Mouse (Mus musculus) left cerebral cortex, adult 8-10 months (tissue): ENCODE data around the gene Stard3nl. TPM values are rescaled to one million over a fixed set of nuclear protein-coding genes. Genes with fewer than 3 reads are reported as not detected.

Source experiments
- DNase-seq, 2 experiments: peaks; one replicate each; pipeline ENCODE4 v3.0.0; 2022; ENCODE audit warnings: low spot score in 2 of 2
- total RNA-seq, 4 experiments: library from RNA; stranded (reverse); gene quantifications; 2 replicates each; pipeline ENCODE4 v1.2.4; 2022

Stard3nl gene
- 10 to 100 TPM; 58.7 to 66.9 (median 63.6) TPM for total RNA-seq

DNA sequence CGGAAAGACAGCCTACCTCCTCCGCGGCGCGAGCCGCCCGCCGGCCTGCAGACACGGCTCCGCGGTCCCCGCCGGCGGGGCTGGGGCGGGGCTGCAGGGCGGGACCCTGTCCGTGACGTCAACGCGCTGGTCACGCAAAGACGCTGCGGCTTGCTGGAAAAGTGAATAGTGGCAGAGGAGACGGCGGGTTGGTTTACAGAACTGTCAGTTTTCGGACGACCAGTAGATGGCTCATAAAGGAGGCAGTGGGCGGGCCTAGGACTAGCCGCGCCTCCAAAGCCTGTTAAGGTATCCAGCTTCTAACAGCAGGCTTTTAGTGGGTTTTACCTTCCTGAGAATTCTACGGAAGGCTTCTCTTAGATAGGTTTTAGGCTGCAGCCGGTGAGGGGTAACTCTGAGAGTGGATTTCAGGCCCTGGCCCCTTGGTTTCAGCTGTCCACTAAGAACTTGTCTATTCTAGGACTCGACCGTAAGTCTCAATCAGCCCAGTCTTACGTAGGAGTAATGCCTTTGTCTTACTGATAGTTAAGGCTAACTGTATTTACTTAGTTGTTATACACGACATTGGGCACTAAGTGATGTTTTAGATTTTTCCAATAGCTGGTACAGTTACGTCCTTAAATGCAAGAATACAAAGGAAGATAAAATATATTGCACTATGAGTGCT, at the start of gene Stard3nl:
Gene Stard3nl (minus strand): TSS at position 108 of the 667 bp plus-strand sequence.
- DNase-seq: peak; percentile 94 to 100

DNA sequence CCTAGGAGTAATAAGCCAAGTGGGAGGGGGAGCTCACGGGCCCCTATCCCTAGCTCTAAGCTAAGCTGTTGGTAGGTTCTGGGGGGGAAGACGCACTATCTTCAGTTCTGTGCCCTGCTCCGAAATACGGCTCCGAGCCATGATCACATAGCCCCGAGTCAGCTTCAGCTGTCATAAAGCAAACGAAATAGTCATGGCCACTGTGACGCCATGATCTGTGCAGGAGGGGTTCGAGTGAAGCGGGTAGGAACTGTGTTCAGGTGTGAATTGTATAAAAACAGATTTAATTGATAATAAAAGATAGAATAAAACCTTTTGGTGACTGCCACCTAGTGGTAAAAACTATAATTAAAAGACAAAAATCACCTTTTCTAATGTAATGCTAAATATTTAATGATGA, 42.4 kb upstream of the Stard3nl start:
- peak in 1 of 2 experiments; percentile 22 for DNase-seq

DNA sequence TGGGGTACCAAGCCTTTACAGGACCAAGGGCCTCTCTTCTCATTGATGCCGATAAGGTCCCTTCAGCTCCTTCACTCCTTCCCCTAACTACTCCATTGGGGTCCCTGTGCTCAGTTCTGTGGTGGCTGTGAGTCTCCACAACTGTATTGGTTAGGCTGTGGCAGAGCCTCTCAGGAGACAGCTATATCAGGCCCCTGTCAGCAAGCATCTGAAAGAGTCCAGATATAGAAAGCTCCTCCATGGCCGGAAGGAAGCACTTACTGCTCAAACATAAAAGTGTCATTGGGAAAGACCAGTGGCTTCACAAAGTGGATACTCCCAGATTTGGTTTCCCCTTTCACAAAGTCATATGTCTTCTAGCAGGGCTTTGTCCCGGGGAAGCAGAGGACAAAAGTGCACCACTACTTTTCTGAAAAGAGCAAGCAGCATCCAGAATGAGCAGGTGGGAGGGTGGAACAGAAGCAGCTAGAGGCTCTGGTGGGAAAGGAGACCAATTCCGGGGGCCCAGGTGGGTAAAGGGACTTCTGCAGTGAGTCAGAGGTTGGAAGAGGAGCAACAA, 34.3 kb upstream of the Stard3nl start:
- no peak for DNase-seq

DNA sequence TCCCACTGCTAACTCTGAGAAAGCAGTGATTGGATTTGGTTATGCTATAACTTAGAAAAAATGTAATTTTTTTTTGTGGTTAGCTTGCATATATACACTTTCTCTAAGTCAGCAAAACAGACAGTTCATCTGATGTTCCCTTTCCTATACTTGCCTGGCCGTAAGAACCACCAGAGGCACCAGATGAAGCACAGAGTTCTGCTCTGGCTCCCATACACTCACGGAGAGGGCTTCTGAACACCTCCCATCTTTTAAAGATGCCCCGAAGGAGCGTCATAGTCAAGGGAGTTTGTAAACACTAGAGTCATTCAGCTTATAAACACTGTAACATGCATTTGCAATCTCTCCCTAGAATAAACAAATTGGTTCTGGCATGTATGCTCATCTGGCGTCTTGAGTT, 32.5 kb upstream of the Stard3nl start:
- no peak for DNase-seq

DNA sequence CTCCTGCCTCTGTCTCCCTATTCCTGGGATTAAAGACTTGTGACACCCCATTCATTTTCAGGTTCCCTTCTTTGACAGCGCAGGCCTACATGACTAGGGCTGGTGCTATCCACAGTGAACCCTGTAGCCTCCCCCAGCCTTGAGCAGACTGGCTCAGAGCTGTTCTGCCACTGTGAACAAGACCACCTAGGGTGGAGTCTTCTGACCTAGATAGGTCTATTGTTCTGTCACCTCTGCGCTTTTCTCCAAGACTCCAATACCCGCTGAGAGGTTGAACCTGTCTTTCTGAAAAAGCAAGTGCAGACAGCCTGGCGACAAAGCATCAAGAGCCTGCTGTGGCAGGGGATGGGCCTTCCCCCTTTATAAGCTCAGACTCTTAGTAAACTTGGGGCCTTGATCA, 29.0 kb upstream of the Stard3nl start:
- DNase-seq: no peak

DNA sequence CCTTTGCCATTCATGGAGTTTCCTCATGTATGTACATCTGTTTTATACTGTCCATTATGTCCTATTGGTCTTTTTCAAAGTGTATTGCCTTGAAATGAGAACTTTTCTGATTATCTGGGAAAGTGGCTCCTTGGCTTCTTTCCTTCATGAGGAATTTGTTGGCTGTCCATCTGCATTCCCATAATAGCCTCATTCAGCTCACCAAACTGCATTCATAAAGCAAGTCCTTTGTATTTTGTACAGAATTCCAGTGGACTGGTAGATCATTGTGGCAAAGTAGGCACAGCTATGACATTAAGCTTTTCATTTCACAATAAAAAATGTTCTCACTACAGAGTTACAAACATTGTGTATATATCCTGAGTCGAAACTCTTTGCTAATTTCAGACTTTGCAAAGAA, 26.9 kb upstream of the Stard3nl start:
- DNase-seq: no peak

DNA sequence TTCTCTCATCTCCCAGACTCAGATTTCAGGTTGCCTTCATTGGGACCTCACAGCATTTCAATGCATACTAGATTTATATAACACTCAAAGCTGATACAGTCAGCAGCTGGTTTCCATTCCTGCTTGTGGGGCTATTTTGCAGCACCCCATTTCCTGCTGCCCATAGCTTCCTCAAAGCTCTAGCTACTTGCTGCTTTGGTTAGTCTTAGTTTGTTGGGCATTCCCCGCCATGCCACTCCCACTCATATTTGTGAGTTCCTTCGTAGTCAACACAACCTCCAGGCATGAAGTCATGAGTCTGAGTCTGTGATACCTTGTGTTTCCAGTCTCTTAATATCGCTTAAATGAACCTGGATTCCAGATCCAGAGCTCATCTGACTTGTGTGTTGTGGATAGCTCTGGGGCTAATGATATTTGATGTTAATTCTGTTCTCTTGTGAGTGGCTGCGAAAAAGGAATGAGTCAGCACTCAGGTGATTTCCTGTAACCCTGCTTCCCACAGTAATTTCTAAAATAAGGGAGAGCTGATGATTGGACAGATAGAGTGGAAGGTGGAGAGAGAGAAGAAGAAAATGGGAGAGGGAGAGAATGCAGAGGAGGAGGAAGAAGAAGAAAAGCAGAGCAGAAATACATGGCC, 22.4 kb upstream of the Stard3nl start:
- no peak for DNase-seq

DNA sequence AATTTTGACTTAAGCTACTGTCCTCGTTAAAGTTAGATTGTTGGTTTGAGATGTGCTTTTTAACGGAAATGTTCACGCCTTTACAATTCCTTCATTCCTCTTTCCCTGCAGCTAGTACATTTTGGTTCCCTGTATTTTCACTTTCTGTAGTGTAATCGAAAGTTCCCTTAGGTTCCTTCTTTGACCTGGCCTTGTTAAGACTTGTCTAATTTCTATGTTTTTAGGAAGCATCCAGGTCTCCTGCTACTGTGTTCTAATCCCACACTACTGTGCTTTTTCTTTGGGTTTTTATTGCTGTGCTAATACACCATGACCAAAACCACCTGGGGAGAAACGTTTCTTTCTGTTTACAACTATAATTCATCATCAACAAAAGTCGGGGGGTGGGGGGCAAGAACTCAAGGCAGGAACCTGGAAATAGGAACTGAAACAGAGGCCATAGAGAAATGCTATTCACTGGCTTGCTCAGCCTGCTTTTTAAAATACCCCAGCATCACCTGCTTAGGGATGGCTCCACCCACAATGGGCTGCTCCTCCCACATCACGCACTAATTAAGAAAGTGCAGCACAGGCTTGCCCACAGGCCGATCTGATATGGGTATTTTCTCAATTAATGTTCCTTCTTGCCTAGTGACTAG, 20.4 kb upstream of the Stard3nl start:
- no peak for DNase-seq

DNA sequence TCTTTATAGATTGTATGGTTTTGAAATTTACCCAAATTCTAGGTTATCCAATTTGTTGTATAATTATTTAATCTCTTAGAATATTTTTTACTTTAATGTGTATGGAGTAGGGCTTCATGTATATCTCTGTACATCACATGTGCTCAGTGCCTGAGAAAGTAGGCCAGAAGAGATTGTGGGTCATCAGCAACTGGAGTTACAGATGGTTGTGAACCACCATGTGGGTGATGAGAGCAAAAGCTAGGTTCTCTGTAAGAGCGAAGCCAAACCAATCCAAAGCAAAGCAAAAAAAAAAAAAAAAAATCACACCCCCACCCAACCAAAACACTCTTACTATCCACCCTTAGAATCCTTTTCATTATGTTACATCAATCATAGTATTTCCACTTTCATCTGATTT, 19.7 kb upstream of the Stard3nl start:
- DNase-seq: no peak

DNA sequence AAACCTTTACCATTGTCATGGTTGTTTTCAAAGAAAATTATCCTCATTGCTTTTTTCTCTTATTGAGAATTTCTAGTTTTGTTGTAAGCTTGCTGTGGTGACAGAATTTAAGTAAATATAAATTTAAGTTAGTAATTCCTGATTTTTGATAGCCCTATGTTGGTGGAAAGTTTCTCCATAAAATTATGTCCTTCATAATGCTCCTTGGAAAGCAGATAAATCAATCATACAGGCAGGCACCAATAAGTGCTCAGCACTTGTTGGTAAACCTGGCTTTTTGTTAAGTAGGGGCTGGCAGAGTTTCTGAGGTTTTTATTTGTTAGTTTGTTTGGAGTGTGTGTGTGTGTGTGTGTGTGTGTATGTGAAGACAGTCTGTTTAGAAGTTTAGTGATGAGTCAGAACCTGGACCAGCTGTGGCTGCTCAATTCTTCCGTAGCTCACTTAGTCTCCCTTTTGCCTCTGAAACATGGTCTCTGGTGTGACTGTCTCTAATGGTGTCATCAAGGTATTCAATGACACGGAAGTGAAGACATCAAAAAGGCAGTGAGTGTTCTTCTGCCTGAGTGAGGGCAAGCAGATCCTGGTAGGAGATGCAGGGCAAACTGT, 16.8 kb upstream of the Stard3nl start:
- no peak for DNase-seq

DNA sequence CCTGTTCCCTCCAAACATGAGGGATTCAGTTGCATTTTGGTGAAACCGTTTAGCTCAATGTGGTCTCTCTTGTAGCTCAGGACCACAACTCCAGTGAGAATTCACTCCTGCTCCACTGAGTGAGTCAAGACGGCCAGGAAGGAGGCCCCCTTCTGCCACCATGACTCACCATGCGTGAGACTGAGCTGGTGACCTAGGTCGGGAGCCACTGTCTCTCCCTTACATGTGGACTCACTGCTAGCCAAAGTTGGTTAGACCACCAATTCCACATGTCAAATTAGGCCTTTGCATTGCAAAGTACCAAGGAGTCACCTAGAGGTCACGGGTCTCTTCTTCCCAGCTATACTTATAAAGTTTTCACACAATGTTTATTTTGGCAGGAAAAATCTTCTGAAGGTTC, 16.3 kb upstream of the Stard3nl start:
- no peak for DNase-seq

DNA sequence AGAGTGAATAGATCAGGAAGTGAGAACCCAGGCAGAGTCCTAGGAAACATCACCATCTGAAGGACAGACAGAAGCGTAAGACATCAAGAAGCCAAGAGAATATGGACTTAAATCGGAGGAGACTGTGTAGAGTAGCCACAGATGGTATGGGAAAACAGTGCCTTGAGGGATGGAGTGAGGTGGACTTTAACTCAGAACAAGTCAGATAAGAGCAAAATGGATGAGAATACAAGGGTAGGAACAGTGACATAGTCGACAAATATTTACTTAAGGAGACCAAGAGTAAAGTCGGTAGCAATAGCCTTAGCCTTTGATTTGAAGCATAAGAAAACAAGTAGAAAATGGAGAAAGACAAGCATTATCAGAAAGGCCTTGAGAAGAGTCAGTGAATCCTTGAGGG, 15.1 kb upstream of the Stard3nl start:
- no peak for DNase-seq

DNA sequence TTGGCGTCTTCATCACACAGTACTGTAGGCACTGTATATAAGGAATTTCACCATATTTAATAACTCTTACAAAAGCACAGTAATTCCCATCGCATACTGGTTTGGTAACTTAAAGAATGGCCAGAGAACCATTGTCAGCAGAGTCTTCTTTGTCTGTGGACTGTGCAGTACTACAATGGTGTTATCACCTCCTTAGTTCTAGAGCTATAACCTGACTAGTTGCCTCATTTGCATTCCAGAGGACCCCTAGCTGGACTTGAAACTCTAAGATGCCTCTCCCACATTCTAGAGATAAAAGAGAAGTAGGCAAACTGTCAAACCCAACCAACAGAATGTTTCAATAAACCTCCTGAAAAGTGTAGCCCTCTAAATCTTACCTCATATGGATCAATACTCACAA, 12.4 kb upstream of the Stard3nl start:
- no peak for DNase-seq

DNA sequence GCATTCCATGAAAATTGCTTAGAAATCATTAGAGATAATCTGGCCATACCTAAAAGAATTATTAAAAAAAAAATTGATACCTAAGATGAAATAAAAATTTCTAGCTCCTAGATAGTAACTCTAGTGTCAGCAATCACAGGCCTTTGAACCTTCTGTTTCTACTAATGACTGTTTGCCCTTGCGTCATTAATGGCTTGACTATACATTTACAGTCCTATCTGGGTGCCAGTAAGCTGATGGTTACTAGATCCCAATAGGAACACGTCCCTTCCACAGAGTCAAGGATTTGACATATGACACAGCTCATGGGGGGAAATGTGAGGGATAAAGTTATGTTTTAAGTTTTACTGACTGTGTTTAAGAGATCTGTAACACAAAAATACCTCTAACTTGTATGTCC, 9.0 kb upstream of the Stard3nl start:
- DNase-seq: no peak

DNA sequence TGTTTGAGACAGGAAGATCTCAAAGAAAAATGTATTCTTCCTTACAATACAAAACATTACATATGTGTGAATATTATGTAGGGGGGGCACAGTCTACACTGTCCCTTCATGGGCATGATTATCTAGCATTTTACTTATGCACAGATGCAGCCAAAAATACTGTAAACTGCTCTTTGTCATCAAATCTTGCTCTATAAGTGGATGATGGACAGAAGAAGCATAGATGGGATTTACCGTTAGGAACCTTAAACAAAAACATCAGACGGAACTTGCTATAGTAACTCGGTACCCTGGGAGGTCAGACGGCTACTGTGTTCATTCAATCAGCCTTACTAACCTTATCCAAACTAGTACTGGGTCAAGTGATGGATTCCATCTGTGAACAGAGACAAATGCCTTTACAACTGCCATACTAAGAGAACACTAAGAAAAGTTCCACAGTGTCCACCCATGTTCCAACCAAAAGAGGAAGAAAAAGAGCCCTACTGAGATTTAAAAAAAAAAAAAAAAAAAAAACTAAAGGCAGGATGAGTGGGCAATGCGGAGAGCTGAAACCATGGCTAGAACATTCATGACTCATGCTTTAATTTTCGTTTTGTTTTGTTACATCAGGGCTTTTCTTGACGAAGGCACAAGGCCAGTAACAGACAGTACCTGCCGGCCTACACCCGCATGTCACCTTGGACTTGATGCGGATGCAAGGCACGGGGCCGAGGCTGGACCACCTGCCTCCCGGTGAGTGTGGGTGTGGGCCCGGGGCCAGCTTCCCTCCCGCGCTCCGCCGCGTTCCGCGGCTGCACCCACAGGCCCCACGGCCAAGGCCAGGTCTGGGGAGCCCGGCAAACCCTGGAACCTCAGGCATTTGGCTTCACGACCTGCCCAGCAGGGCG, 552 bp downstream of the Stard3nl start:
- DNase-seq: no peak

DNA sequence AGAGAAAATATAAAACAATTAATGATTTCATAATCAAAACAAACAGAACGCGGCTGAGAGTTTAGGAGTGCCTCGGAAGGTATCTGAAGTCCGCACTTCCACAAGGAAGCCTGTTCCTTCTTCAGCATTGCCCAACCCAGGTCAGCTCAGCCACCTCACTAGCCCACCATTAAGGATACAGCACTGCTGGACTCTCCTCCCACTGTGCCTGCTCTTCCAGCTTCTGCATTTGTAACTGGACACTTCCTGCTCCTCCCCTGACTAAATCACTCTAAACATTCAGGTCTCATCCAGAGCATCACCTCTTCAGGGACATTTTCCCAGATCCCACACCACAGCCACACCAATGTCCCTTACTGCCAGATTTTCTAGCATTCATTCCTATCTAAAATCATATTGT, 1.4 kb downstream of the Stard3nl start:
- no peak for DNase-seq

DNA sequence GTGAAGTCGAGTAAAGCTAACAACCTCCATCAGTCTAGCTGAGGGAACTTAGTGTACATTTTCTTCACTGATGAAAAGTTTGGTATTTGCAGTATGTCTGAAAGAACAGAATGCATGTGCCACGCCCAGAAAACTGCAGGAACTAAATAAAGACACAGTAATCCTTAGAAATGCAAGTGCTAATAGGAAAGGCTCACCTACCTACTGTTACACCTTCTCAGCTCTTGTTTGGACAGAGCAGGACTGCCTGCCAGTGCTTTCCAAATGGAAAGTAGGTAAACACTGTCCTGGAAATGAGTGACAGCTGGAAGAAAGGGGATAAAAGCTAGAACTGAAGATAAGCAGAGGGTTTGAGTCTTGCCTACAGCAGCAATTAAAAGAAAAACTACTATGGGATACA, 1.9 kb downstream of the Stard3nl start:
- DNase-seq: no peak

DNA sequence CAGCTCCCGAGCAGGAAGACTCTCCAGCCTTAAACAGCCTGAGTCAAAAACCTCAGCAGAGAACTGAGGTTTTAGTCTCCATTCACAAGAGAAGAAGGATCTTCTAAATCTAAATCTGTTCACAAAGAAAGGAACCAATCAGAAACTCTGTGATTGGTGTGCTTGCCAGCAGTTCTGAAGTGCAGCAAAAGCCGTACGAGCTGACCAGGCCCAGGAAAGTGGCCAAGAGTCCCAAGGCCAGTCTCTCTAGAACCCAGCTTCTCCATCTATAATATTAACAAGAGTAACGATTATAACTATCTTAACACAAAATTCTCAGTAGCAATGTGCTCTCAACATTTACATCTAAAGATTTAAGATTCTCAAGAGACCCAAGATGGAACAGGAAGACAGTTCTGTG, 4.0 kb downstream of the Stard3nl start:
- no peak for DNase-seq

DNA sequence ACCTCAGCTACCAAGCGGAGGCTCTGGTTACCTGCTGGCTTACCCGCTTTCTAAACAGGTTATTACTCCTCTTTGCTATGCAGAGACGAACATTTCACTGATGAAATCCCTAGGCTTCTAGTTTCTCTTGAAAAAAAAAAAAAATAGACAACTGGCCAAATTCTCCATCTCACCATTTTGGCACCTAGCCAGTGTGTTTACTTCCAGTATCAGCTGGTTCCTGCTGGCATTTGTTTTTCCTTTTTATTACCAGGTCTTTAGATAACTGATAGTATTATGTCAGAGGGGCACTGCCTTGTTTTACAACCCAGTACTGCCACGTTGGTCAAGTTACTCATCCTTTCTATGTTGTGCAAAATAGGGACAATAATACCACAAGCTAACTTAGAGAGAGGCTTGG, 5.3 kb downstream of the Stard3nl start:
- DNase-seq: no peak

DNA sequence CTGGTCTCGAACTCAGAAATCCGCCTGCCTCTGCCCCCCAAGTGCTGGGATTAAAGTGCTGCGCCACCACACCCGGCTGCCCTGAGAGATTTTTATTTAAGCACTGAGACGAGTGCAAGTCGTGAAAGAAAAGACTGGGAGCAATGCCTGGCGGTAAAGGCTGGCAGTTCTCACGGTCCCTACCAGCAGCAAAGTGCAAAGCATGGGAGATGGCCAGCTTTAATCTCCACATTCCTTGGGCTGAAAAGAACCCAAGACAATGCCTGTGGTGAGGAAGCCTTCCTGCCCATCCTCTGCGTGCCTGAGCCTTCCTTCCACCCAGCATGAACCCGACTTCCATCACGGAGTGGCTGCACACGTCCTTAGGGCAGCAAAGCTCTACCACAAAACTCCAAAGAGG, 5.7 kb downstream of the Stard3nl start:
- no peak for DNase-seq

DNA sequence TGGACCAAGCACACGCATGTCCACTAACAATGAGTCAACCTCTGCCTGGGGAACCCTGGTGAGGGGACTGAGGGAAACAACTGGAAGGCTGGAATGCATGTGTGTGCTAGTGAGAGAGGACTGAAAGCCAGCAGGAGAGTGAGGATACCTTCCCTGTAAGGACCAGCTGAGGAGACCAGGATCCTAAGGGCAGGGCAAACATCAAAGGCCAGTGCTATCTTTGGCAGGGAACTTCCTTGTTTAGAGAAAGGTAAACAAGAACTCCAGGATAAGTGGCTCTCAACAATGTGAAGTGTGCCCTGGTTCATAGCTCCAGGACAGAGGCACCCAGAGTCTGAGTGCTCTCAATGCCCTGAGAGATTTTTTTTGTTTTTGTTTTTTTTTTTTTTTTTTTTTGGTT, 6.2 kb downstream of the Stard3nl start:
- DNase-seq: no peak
